Mouse (Mus musculus): ENCODE measurements around the gene Tmem205.

Gene Tmem205

DNA sequence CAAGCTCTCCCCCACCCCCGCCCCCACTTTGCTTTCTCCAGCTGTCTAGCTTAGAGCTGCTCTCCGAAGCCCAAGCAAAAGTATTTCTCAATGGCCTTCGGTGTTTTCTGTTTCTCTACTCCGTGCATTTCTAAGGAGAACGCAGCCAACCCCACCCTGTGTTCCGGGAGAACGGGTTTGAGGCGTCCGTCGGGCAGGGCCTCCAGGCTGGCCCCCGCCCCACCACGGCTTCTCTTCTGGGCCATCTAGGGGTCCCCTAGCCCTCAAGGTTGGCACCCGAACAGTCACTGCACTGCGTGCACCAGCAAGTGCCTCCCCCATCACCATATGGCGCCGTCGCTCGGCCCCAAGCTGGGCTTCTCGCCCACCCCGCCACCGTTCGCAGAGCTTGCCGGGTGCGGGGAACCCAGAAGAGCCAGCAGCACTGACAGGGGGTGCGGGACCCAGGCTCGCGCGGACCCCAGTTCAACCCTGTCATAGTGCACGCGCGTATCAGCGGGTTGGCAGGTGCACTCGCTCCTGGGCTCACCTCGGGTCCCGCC is 9.8 kb downstream of the Tmem205 start:
- DNase-seq (ENCODE audit: low read depth, low spot score): no peak

DNA sequence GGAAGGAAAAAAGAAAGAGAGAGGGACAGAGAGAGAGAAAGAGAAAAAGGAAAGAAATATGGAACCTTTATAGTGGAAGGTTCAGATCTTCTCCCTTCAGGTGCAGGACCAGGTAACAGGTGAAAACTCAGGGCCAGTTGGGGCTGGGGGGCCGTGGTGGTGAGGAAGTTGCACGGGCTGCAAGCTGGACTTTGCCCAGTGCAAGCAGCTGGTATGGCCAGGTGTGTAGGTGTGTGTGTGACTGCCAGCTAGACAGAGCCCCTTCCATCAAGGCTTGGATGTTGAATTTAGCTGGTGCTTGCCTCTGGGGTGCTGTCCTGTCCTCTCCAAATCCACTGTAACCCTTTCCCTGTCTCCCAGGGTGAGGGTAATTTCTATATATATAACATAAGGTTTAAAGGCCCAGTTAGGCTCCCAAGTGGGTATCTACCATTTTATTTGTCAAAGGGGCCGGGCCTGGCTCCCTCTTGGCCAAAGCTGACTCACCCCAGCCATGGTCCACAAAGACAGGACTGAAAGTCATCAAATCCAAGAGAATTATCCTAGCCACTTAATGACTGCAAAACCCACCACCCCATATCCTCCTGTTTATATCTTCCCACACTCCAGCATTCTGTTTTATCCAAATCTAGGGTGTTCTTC is 10.4 kb downstream of the Tmem205 start:
- DNase-seq (ENCODE audit: low read depth, low spot score): no peak

DNA sequence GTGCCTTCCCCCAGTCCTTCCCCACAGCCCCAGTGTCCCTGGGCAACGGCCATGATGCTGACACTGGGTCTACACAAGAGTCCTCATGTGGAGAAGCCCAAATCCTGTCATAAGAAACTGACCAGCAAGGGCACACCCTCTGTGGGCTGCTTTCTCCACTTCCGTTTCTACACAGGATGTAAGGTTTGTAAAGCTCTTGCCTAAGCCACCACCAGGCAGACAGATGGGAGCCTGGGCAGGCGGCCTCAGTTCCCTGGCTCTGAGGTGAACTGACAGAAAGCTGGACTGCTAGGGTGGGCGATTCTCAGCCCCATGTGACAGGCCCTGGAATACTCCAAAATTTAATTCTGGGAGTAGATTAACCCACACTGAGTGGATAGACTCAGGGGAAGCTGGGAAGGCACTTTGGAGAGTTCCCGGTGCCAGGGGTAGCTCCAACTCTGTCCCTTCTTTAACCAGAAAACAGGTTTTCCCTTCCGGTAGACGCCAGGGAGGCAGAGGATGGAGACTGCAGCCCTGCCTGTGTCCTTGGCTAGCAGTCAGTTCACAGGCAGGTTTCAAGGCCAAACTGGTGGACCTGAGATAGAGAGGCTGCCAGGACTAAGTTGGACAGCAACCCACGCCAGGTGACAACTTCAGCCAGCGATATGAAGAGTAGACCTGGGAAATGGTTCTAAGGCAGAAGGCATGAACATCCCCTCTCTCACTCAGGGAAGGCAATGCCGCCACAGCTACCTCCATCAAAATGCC is 17.7 kb downstream of the Tmem205 start:
- no peak for DNase-seq (ENCODE audit: low read depth, low spot score)

DNA sequence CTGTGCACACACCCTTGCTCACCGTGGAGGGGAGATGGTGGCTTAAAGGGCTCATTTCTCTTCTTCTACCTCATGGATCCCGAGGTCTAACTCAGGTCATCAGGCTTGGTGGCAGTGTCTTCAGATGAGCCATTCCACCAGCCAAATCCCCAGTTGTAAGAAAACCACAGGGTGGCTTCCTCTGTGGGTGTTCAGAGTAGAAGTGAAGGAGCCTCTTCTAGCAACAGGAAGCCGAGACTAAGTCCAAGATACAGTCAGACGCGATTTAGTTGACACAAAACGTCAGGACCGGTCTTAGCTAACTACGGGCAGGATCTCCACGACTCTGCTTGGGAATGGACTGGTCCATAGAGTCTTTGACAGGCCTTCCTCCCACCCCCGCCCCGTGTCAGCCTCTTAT is 19.1 kb downstream of the Tmem205 start:
- DNase-seq (ENCODE audit: low read depth, low spot score): no peak

DNA sequence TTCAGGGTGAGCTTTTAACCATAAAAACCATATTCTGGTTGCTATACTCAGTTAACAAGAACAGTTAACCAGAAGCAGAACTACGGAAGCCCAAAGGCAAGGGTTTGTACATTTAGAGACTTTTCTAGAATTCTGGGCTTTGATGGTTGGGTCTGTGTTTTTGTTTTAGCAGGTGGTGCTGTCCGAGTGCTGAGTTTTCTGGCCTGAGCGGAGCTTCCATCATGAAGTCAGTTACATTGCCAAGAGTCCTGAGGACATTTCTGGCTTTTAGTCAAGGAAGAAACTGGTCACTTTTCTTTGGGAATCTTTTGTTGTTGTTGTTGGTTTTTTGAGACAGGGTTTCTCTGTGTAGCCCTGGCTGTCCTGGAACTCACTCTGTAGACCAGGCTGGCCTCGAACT is 23.3 kb downstream of the Tmem205 start:
- DNase-seq (ENCODE audit: low read depth, low spot score): no peak

DNA sequence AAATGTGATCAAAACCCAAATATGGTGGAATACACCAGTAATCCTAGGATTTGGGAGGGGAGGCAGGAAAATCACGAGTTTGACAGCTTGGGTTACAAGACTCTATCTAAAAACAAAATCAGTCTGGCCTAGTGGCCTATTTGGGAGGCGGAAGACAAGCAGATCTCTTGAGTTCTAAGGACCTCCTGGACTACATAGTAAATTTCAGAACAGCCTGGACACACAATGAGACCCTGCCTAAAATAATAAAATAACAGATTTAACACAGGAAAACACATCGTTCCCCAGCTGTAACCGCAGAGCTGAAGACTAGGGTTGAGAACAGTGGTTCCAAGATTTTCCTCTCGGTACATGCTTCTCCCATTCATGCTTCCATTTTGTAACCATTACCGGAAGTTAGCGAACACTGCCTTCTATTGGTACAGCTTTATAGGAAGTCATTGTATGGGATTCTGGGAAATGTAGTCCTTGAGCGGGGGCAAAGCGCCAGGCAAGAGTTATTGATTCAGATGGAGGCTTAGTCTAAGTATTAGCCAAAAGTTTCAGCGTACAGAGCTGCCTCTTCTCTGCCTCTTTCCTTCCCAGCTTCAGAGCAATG is 26.0 kb downstream of the Tmem205 start:
- DNase-seq (ENCODE audit: low read depth, low spot score): peak; percentile 74

DNA sequence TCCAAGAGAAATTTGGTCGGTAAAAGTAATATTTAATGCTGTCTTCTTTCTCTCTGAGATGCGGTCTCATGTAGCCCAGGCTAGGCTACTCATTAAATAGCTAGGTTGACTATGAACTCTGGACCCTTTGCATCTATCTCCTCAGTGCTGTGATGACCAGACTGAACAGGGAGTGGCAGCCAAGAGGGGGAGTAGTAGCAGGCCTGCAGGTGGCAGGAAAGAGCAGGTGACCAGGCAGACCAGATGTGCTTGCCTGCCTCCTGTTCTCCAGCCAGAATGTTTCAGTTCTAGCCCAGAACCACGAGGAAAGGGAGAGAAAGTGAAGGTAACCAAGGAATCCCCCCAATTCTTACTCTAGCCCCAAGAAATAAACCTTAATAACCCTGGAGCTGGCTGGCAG is 38.1 kb downstream of the Tmem205 start:
- no peak for DNase-seq (ENCODE audit: low read depth, low spot score)

DNA sequence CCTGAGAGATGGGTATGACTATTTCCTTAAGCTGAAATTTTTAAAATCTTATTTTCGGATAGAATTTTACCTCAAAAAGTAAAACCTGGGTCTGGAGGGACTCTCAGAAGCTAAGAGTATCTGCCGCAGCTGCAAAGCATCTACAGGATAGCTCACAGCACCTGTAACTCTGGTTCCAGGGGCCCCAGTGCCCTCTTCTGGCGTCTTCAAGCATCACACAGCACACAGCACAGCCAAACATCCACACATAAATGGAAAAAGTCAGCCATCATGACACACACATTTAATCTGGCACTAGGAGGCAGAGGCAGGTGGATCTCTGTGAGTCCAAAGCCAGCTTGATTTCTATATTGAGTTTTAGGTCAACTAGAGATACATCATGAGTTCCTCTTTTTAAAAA is 50.8 kb downstream of the Tmem205 start:
- peak; percentile 69 for DNase-seq (ENCODE audit: low read depth, low spot score)

DNA sequence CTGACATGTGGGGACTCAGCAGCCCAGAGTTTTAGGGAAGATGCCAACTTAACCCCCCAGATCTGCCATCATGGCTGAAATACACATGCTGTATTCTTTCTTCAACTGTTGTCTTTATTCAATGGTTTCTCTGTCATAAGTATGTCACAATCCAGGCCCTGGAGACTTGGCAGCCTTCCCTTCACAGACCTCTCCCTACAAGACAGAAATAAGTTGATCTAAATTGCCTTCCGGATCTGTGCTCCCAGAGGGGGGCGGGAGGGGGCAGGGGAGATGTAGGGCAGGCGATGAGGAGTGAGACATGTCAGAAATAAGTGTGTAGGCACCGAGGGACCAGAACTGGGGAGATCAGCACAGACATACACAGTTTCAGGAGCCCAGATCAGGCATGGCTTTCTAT is 55.2 kb downstream of the Tmem205 start:
- no peak for DNase-seq (ENCODE audit: low read depth, low spot score)

All from ZHBTc4 (cell line).